Mouse (Mus musculus) mouse trophoblast stem cell (cell line): ENCODE measurements around the gene Hcrt.

ENCODE experiments used
- in situ Hi-C, 2 experiments: fragments of 300-500 bp; cut with MseI, MboI; formaldehyde crosslinking; loops; 2 replicates in 1 of 2; 3 replicates in 1 of 2; pipeline ENCODE4 v1.15.1; 2025

Gene Hcrt

GRCm38 (mm10) chr11:100711783-100712615 is 50.7 kb downstream of the Hcrt start, which contains the start of gene Kat2a:
Kat2a (minus strand) TSS chr11:100712465.
- in situ Hi-C loops: no loop called here
